Mouse (Mus musculus) thymus, adult 18-20 months (tissue): ENCODE results near the gene Epn3.

Experiments
- DNase-seq, 2 experiments: peaks; one replicate each; pipeline ENCODE4 v3.0.0; 2022; ENCODE audit warnings: mixed read lengths in 2 of 2

Epn3 gene

GRCm38 (mm10) chr11:94491749-94492099 is 8.1 kb downstream of the Epn3 start:
- no peak for DNase-seq

GRCm38 (mm10) chr11:94491035-94491748 is 8.6 kb downstream of the Epn3 start:
- DNase-seq = no peak

GRCm38 (mm10) chr11:94489745-94490144 is 10.0 kb downstream of the Epn3 start:
- no peak for DNase-seq

GRCm38 (mm10) chr11:94488767-94489533 is 10.8 kb downstream of the Epn3 start:
- no peak for DNase-seq

GRCm38 (mm10) chr11:94486001-94486400 is 13.8 kb downstream of the Epn3 start, which contains the start of gene Spata20:
Gene Spata20, minus strand, starts transcription at chr11:94486179.
- peak; percentile 18 to 28 for DNase-seq

- DNase-seq = no peak
These were observed 14.6 kb downstream of the Epn3 start for GRCm38 (mm10) chr11:94485223-94485622.

GRCm38 (mm10) chr11:94484636-94485035 is 15.1 kb downstream of the Epn3 start:
- no peak for DNase-seq

GRCm38 (mm10) chr11:94483921-94484320 is 15.9 kb downstream of the Epn3 start:
- DNase-seq = no peak

- DNase-seq = no peak
These were observed 16.3 kb downstream of the Epn3 start for GRCm38 (mm10) chr11:94483436-94483835.

- no peak for DNase-seq
These were observed 17.0 kb downstream of the Epn3 start for GRCm38 (mm10) chr11:94482738-94483137.

GRCm38 (mm10) chr11:94481963-94482362 is 17.8 kb downstream of the Epn3 start:
- no peak for DNase-seq

- DNase-seq = no peak
These were observed 19.4 kb downstream of the Epn3 start for GRCm38 (mm10) chr11:94480382-94480781.

GRCm38 (mm10) chr11:94477651-94478050 is 22.1 kb downstream of the Epn3 start:
- DNase-seq = no peak

GRCm38 (mm10) chr11:94475722-94476121 is 24.1 kb downstream of the Epn3 start:
- DNase-seq = no peak

- DNase-seq = no peak
These were observed 25.2 kb downstream of the Epn3 start for GRCm38 (mm10) chr11:94474544-94474910.

- DNase-seq = peak; percentile 60 to 64
These were observed 25.8 kb downstream of the Epn3 start, which contains the start of gene Cacna1g for GRCm38 (mm10) chr11:94473707-94474543. Gene Cacna1g, minus strand, starts transcription at chr11:94474198.

GRCm38 (mm10) chr11:94472916-94473706 is 26.7 kb downstream of the Epn3 start:
- DNase-seq = no peak

- DNase-seq = no peak
These were observed 27.2 kb downstream of the Epn3 start for GRCm38 (mm10) chr11:94472585-94472915.

- no peak for DNase-seq
These were observed 27.8 kb downstream of the Epn3 start for GRCm38 (mm10) chr11:94471740-94472584.

- DNase-seq = no peak
These were observed 29.4 kb downstream of the Epn3 start for GRCm38 (mm10) chr11:94470391-94470790.
